Comparison of ENCODE assay signal across 8 mouse cellular contexts in the genomic region with DNA sequence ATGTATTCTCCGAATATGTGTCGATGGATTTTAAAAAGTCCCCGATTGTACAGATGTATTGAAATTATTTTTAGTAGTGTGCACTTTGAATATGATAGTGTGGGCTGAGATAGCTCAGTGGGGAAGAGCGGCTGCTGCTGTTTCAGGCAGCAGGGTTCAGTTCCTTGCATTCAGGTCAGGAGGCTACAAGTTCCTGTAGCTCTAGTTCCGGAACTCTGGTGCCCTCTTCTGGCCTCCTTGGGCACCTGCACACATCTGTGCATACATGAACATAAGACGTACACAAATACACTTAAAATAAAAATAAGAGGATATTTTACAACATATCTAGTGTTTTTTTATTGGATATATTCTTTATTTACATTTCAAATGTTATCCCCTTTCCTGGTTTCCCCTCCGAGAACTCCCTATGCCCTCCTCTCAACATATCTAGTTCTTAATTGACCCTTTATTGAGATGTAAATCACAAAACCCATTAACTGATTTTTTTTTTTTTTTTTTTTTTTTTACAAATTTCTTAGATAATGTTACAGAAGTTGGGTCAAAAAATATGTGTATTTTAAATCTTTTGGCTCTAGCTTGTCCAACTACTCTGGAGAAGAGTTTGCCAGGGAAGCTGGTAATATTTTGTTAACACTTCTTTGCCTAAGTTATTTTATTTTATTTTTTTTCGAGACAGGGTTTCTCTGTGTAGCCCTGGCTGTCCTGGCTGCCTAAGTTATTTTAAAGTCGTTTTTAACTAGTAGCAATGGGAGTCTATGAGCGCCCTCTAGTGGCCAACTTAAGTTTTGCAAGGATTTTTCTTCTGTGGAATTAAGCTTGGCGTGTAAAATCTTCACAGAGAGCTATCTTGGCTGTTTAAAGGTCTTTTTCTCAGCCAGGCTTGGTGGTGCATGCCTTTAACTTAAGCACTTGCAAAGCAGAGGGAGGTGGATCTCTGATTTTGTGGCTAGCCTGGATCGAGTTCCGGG. TPM values are rescaled to one million over a fixed set of nuclear protein-coding genes. Genes with fewer than 3 reads are reported as not detected.
DNase-seq lines count a peak whose midpoint lies in the region; ATAC-seq and TF ChIP-seq lines count a peak whose summit lies in the region.

No protein-coding gene starts in this region.

- no peak for TF ChIP-seq POLR2A in CH12.LX (IDR thresholded peaks at IDR 0.05; ENCODE audit: low read depth, low read length)

- DNase-seq in CH12.LX (ENCODE audit: extremely low read depth) (peak; percentile 81), R1 (ENCODE audit: low read depth, low spot score) (peak; percentile 91)
- DNase-seq in cerebellum, postnatal 25 days = peak; percentile 62 to 81
- DNase-seq in gastrocnemius, adult 8-10 months (ENCODE audit: low spot score in 2 of 2) = peak; percentile 29 to 41
- DNase-seq in kidney, postnatal 36 days = peak; percentile 76 to 84
- DNase-seq in lung, postnatal 0 days (ENCODE audit: low spot score) = peak; percentile 76
- DNase-seq in right cerebral cortex, postnatal 10 days (ENCODE audit: low spot score in 2 of 2) = peak; percentile 83 to 87
- no peak for DNase-seq in ovary, postnatal 10 days (ENCODE audit: low spot score)

- peak; percentile 95 for TF ChIP-seq RAD21 in CH12.LX (IDR thresholded peaks at IDR 0.05; ENCODE audit: low read depth, low read length)

- no peaks in the 10 kb centered on the region for H3K79me2 ChIP-seq in CH12.LX (replicated peaks; ENCODE audit: control insufficient read depth, extremely low read depth, insufficient read depth, poor library complexity, severe bottlenecking)

- WGBS in lung, postnatal 0 days = 56% methylated on average over 13 of the region's 13 CpGs

- ATAC-seq in lung, postnatal 0 days = no peak; the same call in 1 of the 2 replicates

- TF ChIP-seq CTCF in CH12.LX (conservative IDR thresholded peaks at IDR 0.05 in 1 of 2, IDR thresholded peaks at IDR 0.05 in 1 of 2; ENCODE audit: low read depth in 2 of 2, low read length in 2 of 2) = peak; percentile 70 to 95
- TF ChIP-seq CTCF in lung, postnatal 0 days (IDR thresholded peaks at IDR 0.05) = peak; percentile 82

- dilution Hi-C loops in CH12.LX (cut with MboI; ENCODE audit: extremely low pct_ligation_motif_present, extremely low pct_unique_long_range_greater_than_20kb, low sequenced_read_pairs) = no loop called here

- H3K9ac ChIP-seq in CH12.LX (ENCODE audit: insufficient read depth, low read depth) = no peak overlapping the region
- no peak overlapping the region for H3K9ac ChIP-seq in lung, postnatal 0 days (replicated peaks; ENCODE audit: low read depth)

- in situ Hi-C loops in CH12.LX (cut with MboI; ENCODE audit: low pct_ligation_motif_present, low pct_unique_long_range_greater_than_20kb, low sequenced_read_pairs) = loop anchor here (5.0 to 25.0 kb wide), 3 partner anchors 36 to 276 kb away; partner anchors contain the start of gene Gpr160

- no peak overlapping the region for H3K27ac ChIP-seq in CH12.LX (ENCODE audit: insufficient read depth, low read depth)
- no peak overlapping the region for H3K27ac ChIP-seq in lung, postnatal 0 days (ENCODE audit: low read length)

- no peaks in the 10 kb centered on the region for H3K27me3 ChIP-seq in CH12.LX (replicated peaks)
- H3K27me3 ChIP-seq in lung, postnatal 0 days (replicated peaks; ENCODE audit: insufficient read depth, low read length) = no peaks in the 10 kb centered on the region

- H3K4me1 ChIP-seq in CH12.LX (ENCODE audit: control insufficient read depth in 1 of 2, insufficient read depth in 2 of 2) = peaks cover 8 to 16% of the 10 kb centered on the region in 2 experiments
- no peaks in the 10 kb centered on the region for H3K4me1 ChIP-seq in lung, postnatal 0 days (ENCODE audit: insufficient read depth, low read depth, low read length)

- H3K4me3 ChIP-seq in CH12.LX (replicated peaks in 1 of 3; ENCODE audit: low read depth in 2 of 3, low read length in 2 of 3, poor library complexity in 1 of 3) = no peak overlapping the region
- H3K4me3 ChIP-seq in lung, postnatal 0 days (ENCODE audit: low read depth, low read length) = no peak overlapping the region

- no peaks in the 10 kb centered on the region for H3K36me3 ChIP-seq in CH12.LX (replicated peaks in 1 of 2; ENCODE audit: control insufficient read depth in 1 of 2, insufficient read depth in 1 of 2, low read length in 1 of 2)
- H3K36me3 ChIP-seq in lung, postnatal 0 days (ENCODE audit: insufficient read depth, low read length) = no peaks in the 10 kb centered on the region

- peak overlapping the region; percentile 42; the same call in 1 of the 2 replicates for H3K4me2 ChIP-seq in CH12.LX (ENCODE audit: insufficient read depth, low read depth, poor library complexity, severe bottlenecking)
- H3K4me2 ChIP-seq in lung, postnatal 0 days (replicated peaks; ENCODE audit: low read depth, low read length) = no peak overlapping the region

- TF ChIP-seq EP300 in CH12.LX (IDR thresholded peaks at IDR 0.05; ENCODE audit: low read length) = no peak
- no peak; the same call in 1 of the 2 replicates for TF ChIP-seq EP300 in lung, postnatal 0 days (IDR thresholded peaks at IDR 0.05)

- no peaks in the 10 kb centered on the region for H3K9me3 ChIP-seq in CH12.LX (replicated peaks; ENCODE audit: low read length)
- H3K9me3 ChIP-seq in lung, postnatal 0 days (ENCODE audit: low read length) = no peaks in the 10 kb centered on the region

TF ChIP-seq in CH12.LX, 34 proteins besides CTCF, POLR2A, EP300 and RAD21:
- TF ChIP-seq MXI1 (IDR thresholded peaks at IDR 0.05; ENCODE audit: low read depth, low read length) = no peak
- TF ChIP-seq TCF12 (IDR thresholded peaks at IDR 0.05; ENCODE audit: low read depth, low read length) = no peak
- peak; percentile 96 for TF ChIP-seq ZC3H11A (IDR thresholded peaks at IDR 0.05; ENCODE audit: low read depth, low read length)
- TF ChIP-seq MYC (IDR thresholded peaks at IDR 0.05; ENCODE audit: low read depth, low read length) = 0 out of 2 replicates have a peak, but pooled peaks have one; percentile 46
- TF ChIP-seq SMC3 (IDR thresholded peaks at IDR 0.05; ENCODE audit: low read depth, low read length) = peak; percentile 95
- no peak for TF ChIP-seq ETS1 (conservative IDR thresholded peaks at IDR 0.05; ENCODE audit: low read depth, low read length)
- no peak for TF ChIP-seq ZMIZ1 (IDR thresholded peaks at IDR 0.05; ENCODE audit: low read depth, low read length)
- no peak for TF ChIP-seq ZKSCAN1 (IDR thresholded peaks at IDR 0.05; ENCODE audit: borderline replicate concordance, low read depth, low read length)
- TF ChIP-seq ELF1 (IDR thresholded peaks at IDR 0.05; ENCODE audit: low read depth, low read length) = no peak
- TF ChIP-seq CHD1 (IDR thresholded peaks at IDR 0.05; ENCODE audit: low read depth, low read length) = no peak
- TF ChIP-seq MAX (IDR thresholded peaks at IDR 0.05; ENCODE audit: low read length) = no peak
- TF ChIP-seq TBP (conservative IDR thresholded peaks at IDR 0.05; ENCODE audit: low read depth, low read length) = no peak
- peak; percentile 20; the same call in 1 of the 2 replicates for TF ChIP-seq IRF4 (IDR thresholded peaks at IDR 0.05; ENCODE audit: low read depth, low read length)
- TF ChIP-seq ZNF384 (IDR thresholded peaks at IDR 0.05; ENCODE audit: low read depth, low read length) = peak; percentile 59
- TF ChIP-seq JUND (conservative IDR thresholded peaks at IDR 0.05; ENCODE audit: low read depth, low read length) = peak; percentile 42; the same call in 1 of the 2 replicates
- TF ChIP-seq POLR2AphosphoS2 (IDR thresholded peaks at IDR 0.05; ENCODE audit: low read depth, low read length) = no peak

RNA-seq across cellular contexts. Expression of gene Cldn11, which starts 11.0 kb away (rescaled TPM):
- total RNA-seq in CH12.LX (2012; rRNA removed) (not detected in 2 replicates), CH12.LX (2014; rRNA removed) (not detected in 2 replicates)
- not detected in 2 replicates for polyA plus RNA-seq in CH12.LX (2012; ENCODE audit: insufficient read length, low read depth)
- total RNA-seq in gastrocnemius, adult 8-10 months (2022) = under 1 TPM in 2 of 4 experiments, not detected in 2; 0.34 to 0.54 TPM
- 1.3 and 2.2 TPM in 2 replicates for polyA plus RNA-seq in lung, postnatal 0 days (2015; fragmentation: Nextera tagmentation; extraction: Ambion mirVana)

RNA-seq across cellular contexts. Expression of gene Skil, which starts 43.9 kb away (rescaled TPM):
- total RNA-seq in CH12.LX (2012; rRNA removed) (11.2 and 11.4 TPM in 2 replicates), CH12.LX (2014; rRNA removed) (18.9 and 22.4 TPM in 2 replicates)
- polyA plus RNA-seq in CH12.LX (2012; ENCODE audit: insufficient read length, low read depth) = 11.0 and 11.1 TPM in 2 replicates
- total RNA-seq in gastrocnemius, adult 8-10 months (2022) = 10 to 100 TPM in 1 of 4 experiments, 1 to 10 TPM in 3; 8.6 to 12.2 (median 8.9) TPM
- polyA plus RNA-seq in lung, postnatal 0 days (2015; fragmentation: Nextera tagmentation; extraction: Ambion mirVana) = 24.8 and 29.6 TPM in 2 replicates
